Mouse (Mus musculus): Measurements from ENCODE around the gene Prkcq. TPM values are rescaled to one million over a fixed set of nuclear protein-coding genes. Genes with fewer than 3 reads are reported as not detected.

Prkcq gene
- total RNA-seq, 2 experiments from 2014 or later, result 6.8 to 7.5 TPM

GRCm38 (mm10) chr2:11266294-11266693, 94.4 kb downstream of the Prkcq start:
- TF ChIP-seq CTCF (IDR thresholded peaks at IDR 0.05), result peak; percentile 26
- DNase-seq (ENCODE audit: extremely low spot score in 1 of 2, low spot score in 2 of 2), result no peak
- Histone ChIP-seq H3K4me3 (no peak overlapping the region), H3K27ac (no peak overlapping the region)
- intact Hi-C loops (cut with DNase I), result no loop called here

- H3K27ac ChIP-seq, result no peak overlapping the region
- no peak for DNase-seq (ENCODE audit: extremely low spot score in 1 of 2, low spot score in 2 of 2)
- TF ChIP-seq CTCF (IDR thresholded peaks at IDR 0.05), result no peak
Observed at GRCm38 (mm10) chr2:11278965-11279364, 107.1 kb downstream of the Prkcq start.

GRCm38 (mm10) chr2:11280247-11280646, 108.3 kb downstream of the Prkcq start:
- DNase-seq (ENCODE audit: extremely low spot score in 1 of 2, low spot score in 2 of 2), result no peak
- intact Hi-C loops (cut with DNase I), result no loop called here
- TF ChIP-seq CTCF (IDR thresholded peaks at IDR 0.05), result no peak
- no peak overlapping the region for H3K27ac ChIP-seq
- H3K4me3 ChIP-seq, result no peak overlapping the region

More at GRCm38 (mm10) chr2:11278965-11279364, 107.1 kb downstream of the Prkcq start:
- H3K4me3 ChIP-seq, result no peak overlapping the region
- intact Hi-C loops (cut with DNase I), result no loop called here

GRCm38 (mm10) chr2:11287834-11288530, 116.1 kb downstream of the Prkcq start:
- H3K4me3 ChIP-seq, result peak overlapping the region; percentile 30
- DNase-seq (ENCODE audit: extremely low spot score in 1 of 2, low spot score in 2 of 2), result no peak
- intact Hi-C loops (cut with DNase I), result loop anchor here (1.0 kb wide), 1 partner anchor 175 kb away; no protein-coding TSS in a partner anchor
- no peak overlapping the region for H3K27ac ChIP-seq
- no peak for TF ChIP-seq CTCF (IDR thresholded peaks at IDR 0.05)

GRCm38 (mm10) chr2:11288531-11288846, 116.6 kb downstream of the Prkcq start:
- Histone ChIP-seq H3K4me3 (peak overlapping the region; percentile 30), H3K27ac (no peak overlapping the region)
- peak; percentile 99 for TF ChIP-seq CTCF (IDR thresholded peaks at IDR 0.05)
- intact Hi-C loops (cut with DNase I), result loop anchor here (1.0 kb wide), 1 partner anchor 175 kb away; no protein-coding TSS in a partner anchor
- DNase-seq (ENCODE audit: extremely low spot score in 1 of 2, low spot score in 2 of 2), result peak; percentile 85 to 91

GRCm38 (mm10) chr2:11290931-11291330, 119.0 kb downstream of the Prkcq start:
- no peak for TF ChIP-seq CTCF (IDR thresholded peaks at IDR 0.05)
- no peak for DNase-seq (ENCODE audit: extremely low spot score in 1 of 2, low spot score in 2 of 2)
- Histone ChIP-seq H3K4me3 (no peak overlapping the region), H3K27ac (no peak overlapping the region)
- intact Hi-C loops (cut with DNase I), result no loop called here

GRCm38 (mm10) chr2:11291570-11292405, 119.9 kb downstream of the Prkcq start:
- Histone ChIP-seq H3K4me3 (no peak overlapping the region), H3K27ac (no peak overlapping the region)
- intact Hi-C loops (cut with DNase I), result no loop called here
- DNase-seq (ENCODE audit: extremely low spot score in 1 of 2, low spot score in 2 of 2), result no peak
- no peak for TF ChIP-seq CTCF (IDR thresholded peaks at IDR 0.05)

- no peak for TF ChIP-seq CTCF (IDR thresholded peaks at IDR 0.05)
- H3K27ac ChIP-seq, result no peak overlapping the region
- no peak overlapping the region for H3K4me3 ChIP-seq
- DNase-seq (ENCODE audit: extremely low spot score in 1 of 2, low spot score in 2 of 2), result no peak
- intact Hi-C loops (cut with DNase I), result no loop called here
Observed at GRCm38 (mm10) chr2:11293144-11293543, 121.2 kb downstream of the Prkcq start.

- Histone ChIP-seq H3K4me3 (no peak overlapping the region), H3K27ac (no peak overlapping the region)
- DNase-seq (ENCODE audit: extremely low spot score in 1 of 2, low spot score in 2 of 2), result no peak
- intact Hi-C loops (cut with DNase I), result no loop called here
- TF ChIP-seq CTCF (IDR thresholded peaks at IDR 0.05), result no peak
Observed at GRCm38 (mm10) chr2:11294643-11295191, 122.8 kb downstream of the Prkcq start.

- intact Hi-C loops (cut with DNase I), result no loop called here
- Histone ChIP-seq H3K27ac (no peak overlapping the region), H3K4me3 (no peak overlapping the region)
- DNase-seq (ENCODE audit: extremely low spot score in 1 of 2, low spot score in 2 of 2), result no peak
- no peak for TF ChIP-seq CTCF (IDR thresholded peaks at IDR 0.05)
Observed at GRCm38 (mm10) chr2:11298811-11299210, 126.9 kb downstream of the Prkcq start.

- DNase-seq (ENCODE audit: extremely low spot score in 1 of 2, low spot score in 2 of 2), result no peak
- Histone ChIP-seq H3K4me3 (no peak overlapping the region), H3K27ac (no peak overlapping the region)
- intact Hi-C loops (cut with DNase I), result no loop called here
- no peak for TF ChIP-seq CTCF (IDR thresholded peaks at IDR 0.05)
Observed at GRCm38 (mm10) chr2:11299366-11299765, 127.5 kb downstream of the Prkcq start.

- no peak for TF ChIP-seq CTCF (IDR thresholded peaks at IDR 0.05)
- intact Hi-C loops (cut with DNase I), result no loop called here
- Histone ChIP-seq H3K27ac (no peak overlapping the region), H3K4me3 (no peak overlapping the region)
- no peak for DNase-seq (ENCODE audit: extremely low spot score in 1 of 2, low spot score in 2 of 2)
Observed at GRCm38 (mm10) chr2:11300362-11300761, 128.5 kb downstream of the Prkcq start.

All from left cerebral cortex, adult 2 months (tissue).